ENCODE assay signal across 18 mouse cellular contexts in the genomic region with DNA sequence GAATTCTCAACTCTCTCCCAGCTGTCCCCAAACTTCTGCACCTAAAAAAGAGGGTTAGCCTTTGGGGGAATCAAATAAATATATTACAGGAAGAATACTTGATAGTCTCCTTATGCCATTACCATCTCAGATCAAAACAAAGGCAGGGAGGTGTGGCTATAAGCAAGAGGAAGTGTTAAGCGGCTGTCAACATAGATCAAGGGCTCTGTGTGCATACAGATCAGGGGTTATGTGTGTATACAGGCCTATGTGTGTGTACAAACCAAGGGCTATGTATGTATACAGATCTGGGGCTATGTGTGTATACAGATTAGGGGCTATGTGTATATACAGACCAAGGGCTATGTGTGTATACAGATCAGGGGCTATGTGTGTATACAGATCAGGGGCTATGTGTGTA.
"Had no signal": no experiment of that assay in that cellular context is flagged by ENCODE, and none has a peak within 500 bp of the region (broad histone marks: within the 10 kb centered on the region; RNA-seq: fewer than 3 reads in every experiment).

No protein-coding gene starts in this region.

- H3K4me2 ChIP-seq: limb, embryonic 13.5 days; liver, embryonic 12.5 days; liver, embryonic 15.5 days; lung, embryonic 15.5 days; midbrain, embryonic 12.5 days had no signal

- H3K4me3 ChIP-seq: limb, embryonic 10.5 days; limb, embryonic 13.5 days; liver, embryonic 12.5 days; liver, embryonic 15.5 days; lung, embryonic 15.5 days; midbrain, embryonic 12.5 days; myocyte had no signal

- H3K9ac ChIP-seq: limb, embryonic 13.5 days; liver, embryonic 12.5 days; liver, embryonic 15.5 days; lung, embryonic 15.5 days; midbrain, embryonic 12.5 days had no signal

- H3K9me3 ChIP-seq: limb, embryonic 10.5 days; limb, embryonic 13.5 days; liver, embryonic 12.5 days; liver, embryonic 15.5 days; lung, embryonic 15.5 days had no signal

- H3K36me3 ChIP-seq: limb, embryonic 10.5 days; liver, embryonic 15.5 days; lung, embryonic 15.5 days; midbrain, embryonic 12.5 days had no signal

- DNase-seq: kidney, adult 18-20 months; kidney, adult 9 months; kidney, postnatal 14 days; kidney, postnatal 4 days; liver; lung, adult 18-20 months; lung, postnatal 14 days; lung, postnatal 4 days; thymus, adult 2 months; thymus, postnatal 36 days had no signal

- ATAC-seq: liver, embryonic 12.5 days; midbrain, embryonic 16.5 days had no signal

- H3K4me1 ChIP-seq: liver, embryonic 15.5 days; lung, embryonic 15.5 days; midbrain, embryonic 12.5 days had no signal

- H3K27ac ChIP-seq: limb, embryonic 10.5 days; limb, embryonic 13.5 days; liver, embryonic 12.5 days; liver, embryonic 15.5 days; lung, embryonic 15.5 days; midbrain, embryonic 12.5 days had no signal

- H3K27me3 ChIP-seq: limb, embryonic 13.5 days; liver, embryonic 12.5 days; liver, embryonic 15.5 days; lung, embryonic 15.5 days; midbrain, embryonic 12.5 days had no signal
